Mouse (Mus musculus) brain, embryonic 14.5 days (tissue): Measurements from ENCODE around the gene Rab2b.
"Not testable (repeated sequence)": the region's sequence is repeated elsewhere in the genome, so short reads cannot be mapped to it uniquely, and the experiment has no call there.

Source experiments
- CTCF ChIP-seq: fragments of 200-500 bp; IDR thresholded peaks from 2 replicates; pipeline ENCODE4 v1.5.1; 2012; ENCODE audit warnings: inconsistent platforms, mild to moderate bottlenecking, moderate library complexity, borderline replicate concordance; ENCODE audit not compliant: insufficient read depth, insufficient read length; ENCODE audit errors: extremely low read depth
- POLR2A ChIP-seq: fragments of 200-500 bp; IDR thresholded peaks from 2 replicates; pipeline ENCODE4 v1.6.1; 2012; ENCODE audit warnings: mild to moderate bottlenecking, inconsistent platforms, borderline replicate concordance; ENCODE audit not compliant: poor library complexity, insufficient read depth, insufficient read length, severe bottlenecking; ENCODE audit errors: extremely low read depth

DNA sequence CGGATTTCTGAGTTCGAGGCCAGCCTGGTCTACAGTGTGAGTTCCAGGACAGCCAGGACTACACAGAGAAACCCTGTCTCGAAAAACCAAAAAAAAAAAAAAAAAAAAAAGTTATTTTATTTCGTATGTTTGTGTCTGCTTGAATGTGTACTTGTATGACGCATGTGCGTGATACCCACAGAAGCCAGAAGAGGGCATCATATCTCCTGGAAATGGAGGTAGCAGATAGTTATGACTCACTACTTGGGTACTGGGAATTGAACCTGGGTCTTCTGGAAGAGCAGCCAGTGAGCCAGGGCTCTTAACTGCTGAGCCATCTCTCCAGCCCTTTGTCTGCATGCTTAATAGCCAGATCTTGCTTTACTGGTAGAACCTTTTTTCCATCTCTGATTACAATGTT is 31.0 kb upstream of the Rab2b start:
- TF ChIP-seq CTCF, POLR2A: not testable (repeated sequence)
